Mouse (Mus musculus): ENCODE measurements around the gene Cul5. TPM values are rescaled to one million over a fixed set of nuclear protein-coding genes. Genes with fewer than 3 reads are reported as not detected.

Gene Cul5
- 19.1 TPM for polyA plus RNA-seq (2017; shearing (Covaris generic))

DNA sequence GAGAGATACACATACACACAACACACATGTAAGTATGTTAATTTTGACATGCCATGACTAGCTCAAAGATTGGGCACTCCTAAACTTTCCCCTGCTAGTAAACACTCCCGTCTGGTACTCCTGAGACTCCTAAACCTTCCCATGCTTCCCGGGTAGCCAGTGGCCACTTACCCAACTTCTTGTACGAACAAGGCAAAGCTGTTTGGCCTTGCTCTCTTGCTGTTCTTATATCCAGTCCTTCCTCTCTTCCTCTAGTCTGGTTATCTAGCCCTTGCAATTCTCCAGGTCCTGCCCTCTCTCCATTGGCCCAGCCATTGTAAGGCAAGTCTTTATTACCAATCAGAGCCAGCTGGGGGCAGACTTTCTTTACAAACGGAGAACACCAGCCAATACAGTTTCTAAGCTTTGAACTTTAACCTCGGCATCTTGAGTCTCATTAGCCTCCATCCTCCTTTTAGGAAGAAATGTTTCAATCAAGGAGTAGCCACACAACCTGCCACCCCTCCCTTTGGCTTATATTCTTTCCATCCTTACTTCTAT lies at the start of gene Cul5:
Gene Cul5, minus strand, starts transcription at position 335 of the 540 bp plus-strand sequence.

DNA sequence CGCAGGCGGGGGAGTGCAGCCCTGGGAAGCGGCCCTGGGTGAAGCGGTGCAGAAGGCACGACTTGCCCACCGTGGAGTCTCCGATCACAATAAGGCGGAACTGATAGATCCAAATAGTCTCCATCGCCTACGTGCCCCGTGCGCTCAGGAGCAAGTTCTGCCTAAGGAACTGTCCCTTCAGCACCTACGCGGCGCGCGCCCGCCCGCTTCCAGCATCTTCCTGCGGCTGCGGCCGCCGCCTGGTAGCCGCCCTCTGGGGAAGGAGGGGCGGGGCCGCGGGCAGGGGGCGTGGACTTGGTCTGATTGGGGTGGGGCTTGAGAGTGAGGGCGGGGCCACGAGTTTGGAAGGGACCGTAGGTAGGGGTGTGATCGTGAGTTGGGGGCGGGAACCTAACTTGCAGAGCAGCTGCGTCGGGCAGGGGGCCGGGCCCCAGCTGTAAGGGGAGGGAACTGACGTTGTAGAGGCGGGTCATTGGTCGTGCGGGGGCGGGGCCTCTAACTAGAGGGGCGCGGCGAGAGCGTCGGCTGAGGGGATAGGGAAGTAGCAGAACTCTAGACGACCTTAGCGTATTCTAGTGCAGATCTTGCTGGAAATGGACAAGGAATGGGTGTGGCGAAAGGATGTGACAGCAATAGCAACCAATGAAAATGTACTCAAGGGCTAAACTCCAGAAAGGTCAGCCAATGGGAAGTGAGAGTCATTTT lies 36.3 kb upstream of the Cul5 start, which contains the start of gene Rab39:
Gene Rab39, minus strand, starts transcription at position 241 of the 705 bp plus-strand sequence.

DNA sequence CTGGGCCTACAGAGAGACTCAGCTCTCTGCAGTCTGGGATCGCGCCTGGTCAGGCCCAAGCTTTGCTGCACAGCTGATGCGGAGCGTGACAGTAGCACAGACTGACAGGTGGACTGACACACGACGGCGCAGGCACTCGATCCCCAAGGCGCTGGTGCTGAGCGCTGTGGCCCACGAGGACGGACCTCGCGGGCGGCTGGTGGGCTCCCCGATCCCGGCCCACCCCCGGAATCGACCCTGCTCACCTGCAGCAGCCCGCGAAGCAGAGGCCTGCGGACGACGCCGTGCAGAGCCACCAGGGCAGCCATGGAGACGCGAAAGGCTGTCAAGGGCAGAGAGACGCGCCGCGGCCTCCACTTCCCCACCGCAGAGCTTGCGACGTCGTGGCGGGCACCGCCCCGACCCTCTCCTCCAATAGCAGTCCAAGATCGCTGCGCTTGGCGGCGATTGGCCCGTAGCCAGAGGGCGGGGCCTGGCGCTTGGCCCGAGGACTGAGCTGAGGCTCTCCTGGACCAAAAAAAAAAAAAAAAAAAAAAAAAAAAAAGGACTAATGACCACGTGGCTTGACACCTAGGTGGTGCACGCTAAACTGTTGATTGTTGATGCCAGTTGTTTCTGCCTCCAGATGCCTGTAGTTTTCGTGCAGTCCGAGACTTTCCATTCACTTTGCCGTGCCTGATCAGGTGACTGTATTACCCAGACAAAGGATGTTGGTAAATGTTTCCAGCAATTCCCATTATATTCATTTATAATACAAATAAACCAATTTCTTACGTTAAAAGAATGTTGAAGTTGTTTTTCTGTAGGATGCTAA lies 59.6 kb downstream of the Cul5 start, which contains the start of gene Acat1:
Gene Acat1, minus strand, starts transcription at position 415 of the 814 bp plus-strand sequence.

Other genes with a start within 250 kb of the Cul5 start
- 38.0 TPM for gene Atm, start 133.3 kb downstream of the Cul5 start, polyA plus RNA-seq (2017; shearing (Covaris generic))
- 25.5 TPM for gene Npat, start 133.0 kb downstream of the Cul5 start, polyA plus RNA-seq (2017; shearing (Covaris generic))
- gene Acat1, start 59.6 kb downstream of the Cul5 start, polyA plus RNA-seq (2017; shearing (Covaris generic)), result 64.9 TPM
- 0.12 TPM for gene Rab39, start 36.2 kb upstream of the Cul5 start, polyA plus RNA-seq (2017; shearing (Covaris generic))
- gene Slc35f2, start 101.5 kb upstream of the Cul5 start, polyA plus RNA-seq (2017; shearing (Covaris generic)), result 22.2 TPM
- gene Sln, start 180.2 kb upstream of the Cul5 start, polyA plus RNA-seq (2017; shearing (Covaris generic)), result not detected